In genomic region chr2:119478397-119478749, GRCm38 (mm10) we compare ENCODE assay signal across 8 mouse cellular contexts. TPM values are rescaled to one million over a fixed set of nuclear protein-coding genes. Genes with fewer than 3 reads are reported as not detected.
A peak's percentile ranks its signal among the peaks of the same experiment; 100 is the strongest.
DNase-seq lines count a peak whose midpoint lies in the region; ATAC-seq and TF ChIP-seq lines count a peak whose summit lies in the region.

No protein-coding gene starts in this region.

- peak overlapping the region; percentile 94 for H3K4me3 ChIP-seq in kidney, adult 2 months (ENCODE audit: insufficient read depth, low read depth, low read length)
- peak overlapping the region; percentile 94 for H3K4me3 ChIP-seq in bone marrow macrophage, adult 2 months (ENCODE audit: insufficient read depth, low read length)
- peak overlapping the region; percentile 97 for H3K4me3 ChIP-seq in hindbrain, embryonic 12.5 days
- H3K4me3 ChIP-seq in midbrain, embryonic 12.5 days: peak overlapping the region; percentile 94

- no peak for ATAC-seq in hindbrain, embryonic 12.5 days (ENCODE audit: low FRiP score)
- no peak for ATAC-seq in midbrain, embryonic 12.5 days (ENCODE audit: low FRiP score, low read depth)
- no peak for ATAC-seq in CD4-positive, CD25-positive, alpha-beta regulatory T cell, adult 4 months
- ATAC-seq in granulocyte monocyte progenitor cell, adult 5-6 weeks (replicated peaks; ENCODE audit: poor library complexity, severe bottlenecking): no peak

- no peaks in the 10 kb centered on the region for H3K36me3 ChIP-seq in kidney, adult 2 months (ENCODE audit: control insufficient read depth, insufficient read depth, low read length)
- no peaks in the 10 kb centered on the region for H3K36me3 ChIP-seq in hindbrain, embryonic 12.5 days
- no peaks in the 10 kb centered on the region for H3K36me3 ChIP-seq in midbrain, embryonic 12.5 days

- H3K4me1 ChIP-seq in kidney, adult 2 months (ENCODE audit: control insufficient read depth, insufficient read depth, low read length): peaks cover 10% of the 10 kb centered on the region; the same call in 1 of the 2 replicates
- peaks cover 9% of the 10 kb centered on the region for H3K4me1 ChIP-seq in bone marrow macrophage, adult 2 months (ENCODE audit: control insufficient read depth, insufficient read depth, low read length)
- peaks cover 13% of the 10 kb centered on the region for H3K4me1 ChIP-seq in hindbrain, embryonic 12.5 days
- H3K4me1 ChIP-seq in midbrain, embryonic 12.5 days: peaks cover 25% of the 10 kb centered on the region

- peak overlapping the region; percentile 99 for H3K9ac ChIP-seq in hindbrain, embryonic 12.5 days
- peak overlapping the region; percentile 99 for H3K9ac ChIP-seq in midbrain, embryonic 12.5 days (replicated peaks)

- H3K9me3 ChIP-seq in hindbrain, embryonic 12.5 days (replicated peaks): no peaks in the 10 kb centered on the region
- H3K9me3 ChIP-seq in midbrain, embryonic 12.5 days: no peaks in the 10 kb centered on the region

- no peak for TF ChIP-seq POLR2A in kidney, adult 2 months (IDR thresholded peaks at IDR 0.05; ENCODE audit: low read depth, low read length)
- no peak for TF ChIP-seq POLR2A in bone marrow macrophage, adult 2 months (IDR thresholded peaks at IDR 0.05; ENCODE audit: borderline replicate concordance, low read depth, low read length)

- H3K4me2 ChIP-seq in hindbrain, embryonic 12.5 days (replicated peaks): peak overlapping the region; percentile 85
- H3K4me2 ChIP-seq in midbrain, embryonic 12.5 days (replicated peaks): peak overlapping the region; percentile 89

- 8% methylated on average over 9 of the region's 9 CpGs for WGBS in kidney, adult 2 months
- WGBS in hindbrain, embryonic 12.5 days: 14% methylated on average over 9 of the region's 9 CpGs
- 13% methylated on average over 9 of the region's 9 CpGs for WGBS in midbrain, embryonic 12.5 days

- peak overlapping the region; percentile 98 for H3K27ac ChIP-seq in kidney, adult 2 months (ENCODE audit: insufficient read depth, low read depth, low read length)
- H3K27ac ChIP-seq in bone marrow macrophage, adult 2 months (ENCODE audit: insufficient read depth, low read depth, low read length): peak overlapping the region; percentile 97
- peak overlapping the region; percentile 98 for H3K27ac ChIP-seq in hindbrain, embryonic 12.5 days
- peak overlapping the region; percentile 98 for H3K27ac ChIP-seq in midbrain, embryonic 12.5 days (replicated peaks)

- no peak for DNase-seq in kidney, adult 2 months
- DNase-seq in kidney, adult 8-10 months: no peak
- DNase-seq in gastrocnemius, postnatal 10 days: no peak

- H3K27me3 ChIP-seq in kidney, adult 2 months (replicated peaks; ENCODE audit: control insufficient read depth, insufficient read depth, low read length): no peaks in the 10 kb centered on the region
- no peaks in the 10 kb centered on the region for H3K27me3 ChIP-seq in hindbrain, embryonic 12.5 days
- H3K27me3 ChIP-seq in midbrain, embryonic 12.5 days: no peaks in the 10 kb centered on the region

- no peak for TF ChIP-seq CTCF in kidney, adult 2 months (conservative IDR thresholded peaks at IDR 0.05; ENCODE audit: insufficient read depth, insufficient read length, low read depth, low read length)
- no peak for TF ChIP-seq CTCF in bone marrow macrophage, adult 2 months (IDR thresholded peaks at IDR 0.05; ENCODE audit: low read depth, low read length)

RNA-seq across cellular contexts. Expression of gene Ino80, which starts 0.9 kb away (rescaled TPM):
- 6.5 and 6.7 TPM in 2 replicates for polyA plus RNA-seq in kidney, adult 2 months (2012; rRNA removed)
- polyA plus RNA-seq in bone marrow macrophage, adult 2 months (2012; ENCODE audit: insufficient read depth, insufficient read length, missing spikeins): 11.5 and 12.9 TPM in 2 replicates
- polyA plus RNA-seq in hindbrain, embryonic 12.5 days (2016; fragmentation: Nextera tagmentation; extraction: Ambion mirVana): 4.1 TPM in 2 replicates
- 4.5 and 5.1 TPM in 2 replicates for polyA plus RNA-seq in midbrain, embryonic 12.5 days (2016; fragmentation: Nextera tagmentation; extraction: Ambion mirVana)
- 1 to 10 TPM; 8.0 to 9.3 TPM for polyA plus RNA-seq in CD4-positive, CD25-positive, alpha-beta regulatory T cell, adult 4 months (2017; shearing (Covaris generic))
- 22.7 and 25.1 TPM in 2 replicates for total RNA-seq in granulocyte monocyte progenitor cell, adult 5-6 weeks (2014; fragmentation: Nextera tagmentation)
- 25.3 and 28.0 TPM in 2 replicates for total RNA-seq in granulocyte monocyte progenitor cell, adult 5-6 weeks (2017)
- 10 to 100 TPM; 12.6 to 16.5 TPM for total RNA-seq in gastrocnemius, postnatal 10 days (2021)
